Comparison of ENCODE assay signal across 12 mouse cellular contexts in the genomic region with DNA sequence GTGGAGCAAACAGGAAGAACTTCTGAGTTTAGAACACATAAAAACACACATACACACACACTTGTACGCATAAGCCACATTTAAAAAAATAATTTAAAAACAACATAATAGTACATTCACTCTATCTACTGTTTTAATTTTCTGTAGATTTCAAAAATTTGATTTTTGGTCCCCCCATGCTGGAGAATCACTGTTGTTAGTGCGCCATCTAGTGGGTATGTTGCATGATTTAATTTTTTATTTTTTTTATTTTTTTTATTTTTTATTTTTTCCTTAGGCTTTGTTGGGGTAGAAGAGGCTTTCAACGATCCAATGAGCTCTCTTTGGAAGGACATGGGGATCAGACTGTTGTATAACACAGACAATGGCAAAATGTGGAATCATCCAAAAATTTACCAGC. TPM values are rescaled to one million over a fixed set of nuclear protein-coding genes. Genes with fewer than 3 reads are reported as not detected.
A peak's percentile ranks its signal among the peaks of the same experiment; 100 is the strongest.
DNase-seq lines count a peak whose midpoint lies in the region; ATAC-seq and TF ChIP-seq lines count a peak whose summit lies in the region.
"Had no signal": no experiment of that assay in that cellular context is flagged by ENCODE, and none has a peak within 500 bp of the region (broad histone marks: within the 10 kb centered on the region; RNA-seq: fewer than 3 reads in every experiment).

No protein-coding gene starts in this region.

- no peak for ATAC-seq in lung, embryonic 14.5 days (ENCODE audit: insufficient read depth)

- H3K27me3 ChIP-seq in lung, embryonic 14.5 days (ENCODE audit: insufficient read depth, low read length), result no peaks in the 10 kb centered on the region
- H3K27me3 ChIP-seq in MEL (ENCODE audit: control insufficient read depth in 1 of 2, insufficient read depth in 2 of 2, low read length in 2 of 2), result peaks cover 1 to 4% of the 10 kb centered on the region in 2 experiments; a peak in 3 of 4 replicates

- TF ChIP-seq RAD21 in MEL (IDR thresholded peaks at IDR 0.05; ENCODE audit: low read depth, low read length), result peak; percentile 80

- H3K9ac ChIP-seq in lung, embryonic 14.5 days, result no peak overlapping the region
- no peak overlapping the region for H3K9ac ChIP-seq in MEL (ENCODE audit: control insufficient read depth, low read depth, low read length, poor library complexity, severe bottlenecking)

- TF ChIP-seq EP300 in MEL (IDR thresholded peaks at IDR 0.05; ENCODE audit: low read depth in 1 of 2, low read length in 2 of 2), result no peak

- H3K4me3 ChIP-seq in gastrocnemius, adult 2 months, result no peak overlapping the region
- no peak overlapping the region for H3K4me3 ChIP-seq in lung, embryonic 14.5 days (ENCODE audit: low read depth, low read length)
- H3K4me3 ChIP-seq in MEL (ENCODE audit: control insufficient read depth in 1 of 2, insufficient read depth in 1 of 2, low read depth in 2 of 2, low read length in 2 of 2), result no peak overlapping the region

- intact Hi-C loops in gastrocnemius, adult 2 months (cut with DNase I), result loop anchor here (5.0 to 10.0 kb wide), 4 partner anchors 51 to 483 kb away; no protein-coding TSS in a partner anchor
- intact Hi-C loops in gastrocnemius, postnatal 14 days (cut with DNase I; ENCODE audit: low total_unique reads), result loop anchor here (5.0 kb wide), 1 partner anchor 216 kb away; no protein-coding TSS in a partner anchor

- TF ChIP-seq CTCF in gastrocnemius, adult 2 months (IDR thresholded peaks at IDR 0.05), result peak; percentile 70
- peak; percentile 61 for TF ChIP-seq CTCF in lung, embryonic 14.5 days (IDR thresholded peaks at IDR 0.05; ENCODE audit: low read depth)
- peak; percentile 15 to 67 (median 39); a peak in 4 of 6 replicates for TF ChIP-seq CTCF in MEL (IDR thresholded peaks at IDR 0.05 in 2 of 3, conservative IDR thresholded peaks at IDR 0.05 in 1 of 3; ENCODE audit: control insufficient read depth in 1 of 3, insufficient read depth in 1 of 3, low read depth in 2 of 3, low read length in 3 of 3, poor library complexity in 1 of 3, severe bottlenecking in 1 of 3)

- no peak overlapping the region for H3K4me2 ChIP-seq in lung, embryonic 14.5 days

- H3K9me3 ChIP-seq in lung, embryonic 14.5 days (ENCODE audit: low read depth, low read length), result no peaks in the 10 kb centered on the region
- no peaks in the 10 kb centered on the region for H3K9me3 ChIP-seq in MEL (replicated peaks; ENCODE audit: insufficient read depth, low read length)

- no peak for DNase-seq in gastrocnemius, adult 2 months
- DNase-seq in gastrocnemius, postnatal 14 days, result no peak
- peak; percentile 78 for DNase-seq in lung, embryonic 14.5 days
- no peak for DNase-seq in lung, postnatal 14 days
- DNase-seq in MEL (ENCODE audit: low read depth, low spot score), result peak; percentile 47
- peak; percentile 38 for DNase-seq in naive thymus-derived CD4-positive, alpha-beta T cell, adult 2 months (ENCODE audit: low read depth)
- DNase-seq in adrenal gland, adult (ENCODE audit: inconsistent age in 2 of 2, low spot score in 1 of 2), result no peak
- DNase-seq in spleen, adult 12 weeks (ENCODE audit: low spot score), result no peak
- DNase-seq: heart, postnatal 4 days; kidney, adult 18-20 months; left cerebral cortex, postnatal 4 days had no signal

- H3K36me3 ChIP-seq in lung, embryonic 14.5 days (ENCODE audit: insufficient read depth), result no peaks in the 10 kb centered on the region
- H3K36me3 ChIP-seq in MEL (ENCODE audit: control insufficient read depth in 1 of 2, insufficient read depth in 2 of 2, low read length in 2 of 2), result no peaks in the 10 kb centered on the region
- H3K36me3 ChIP-seq: G1E had no signal

- no peak for TF ChIP-seq POLR2A in MEL (IDR thresholded peaks at IDR 0.05; ENCODE audit: control insufficient read depth in 1 of 2, insufficient read depth in 1 of 2, low read depth in 1 of 2, low read length in 2 of 2, poor library complexity in 1 of 2)

- no peak overlapping the region for H3K27ac ChIP-seq in gastrocnemius, adult 2 months
- H3K27ac ChIP-seq in lung, embryonic 14.5 days (ENCODE audit: low read depth), result no peak overlapping the region
- no peak overlapping the region for H3K27ac ChIP-seq in MEL (ENCODE audit: control insufficient read depth, low read depth, low read length)

- 26% methylated on average over 3 of the region's 3 CpGs for WGBS in lung, embryonic 14.5 days

- no peaks in the 10 kb centered on the region for H3K79me2 ChIP-seq in MEL (ENCODE audit: control insufficient read depth, insufficient read depth, low read length, poor library complexity)

- H3K4me1 ChIP-seq in lung, embryonic 14.5 days (ENCODE audit: insufficient read depth), result peaks cover 2% of the 10 kb centered on the region; the same call in 1 of the 2 replicates
- H3K4me1 ChIP-seq in MEL (ENCODE audit: control insufficient read depth in 1 of 2, insufficient read depth in 2 of 2, low read length in 2 of 2), result no peaks in the 10 kb centered on the region

TF ChIP-seq in MEL, 35 proteins besides CTCF, POLR2A, EP300 and RAD21:
- peak; percentile 81; the same call in 1 of the 2 replicates for TF ChIP-seq ZKSCAN1 (IDR thresholded peaks at IDR 0.05; ENCODE audit: low read depth, low read length)
- no peak for TF ChIP-seq GATA1 (IDR thresholded peaks at IDR 0.05; ENCODE audit: low read depth, low read length)
- no peak for TF ChIP-seq JUND (IDR thresholded peaks at IDR 0.05; ENCODE audit: low read depth, low read length)
- no peak for TF ChIP-seq MAX (IDR thresholded peaks at IDR 0.05; ENCODE audit: low read length)
- TF ChIP-seq USF1 (IDR thresholded peaks at IDR 0.05; ENCODE audit: low read depth, low read length), result no peak
- no peak for TF ChIP-seq MXI1 (IDR thresholded peaks at IDR 0.05; ENCODE audit: low read depth, low read length)
- TF ChIP-seq ZMIZ1 (IDR thresholded peaks at IDR 0.05; ENCODE audit: low read depth, low read length), result no peak
- no peak for TF ChIP-seq ETS1 (IDR thresholded peaks at IDR 0.05; ENCODE audit: low read depth, low read length)
- no peak for TF ChIP-seq E2F4 (IDR thresholded peaks at IDR 0.05; ENCODE audit: borderline replicate concordance, low read depth, low read length)
- TF ChIP-seq GABPA (IDR thresholded peaks at IDR 0.05; ENCODE audit: low read depth, low read length), result no peak
- no peak for TF ChIP-seq POLR2AphosphoS2 (IDR thresholded peaks at IDR 0.05; ENCODE audit: low read length)
- no peak for TF ChIP-seq BHLHE40 (IDR thresholded peaks at IDR 0.05; ENCODE audit: borderline replicate concordance, low read depth, low read length)
- no peak for TF ChIP-seq MAZ (IDR thresholded peaks at IDR 0.05; ENCODE audit: low read depth, low read length)
- TF ChIP-seq NELFE (IDR thresholded peaks at IDR 0.05; ENCODE audit: low read depth, low read length), result no peak
- TF ChIP-seq UBTF (IDR thresholded peaks at IDR 0.05; ENCODE audit: borderline replicate concordance, insufficient read depth, low read depth, low read length), result no peak
- no peak for TF ChIP-seq TBP (IDR thresholded peaks at IDR 0.05; ENCODE audit: low read depth, low read length)
- peak; percentile 52 for TF ChIP-seq ZC3H11A (IDR thresholded peaks at IDR 0.05; ENCODE audit: low read depth, low read length)
- no peak for TF ChIP-seq RCOR1 (IDR thresholded peaks at IDR 0.05; ENCODE audit: low read depth, low read length)
- no peak for TF ChIP-seq CHD2 (IDR thresholded peaks at IDR 0.05; ENCODE audit: low read length)
- no peak for TF ChIP-seq HCFC1 (IDR thresholded peaks at IDR 0.05; ENCODE audit: low read depth, low read length)
- peak; percentile 99 for TF ChIP-seq ZNF384 (IDR thresholded peaks at IDR 0.05; ENCODE audit: low read depth, low read length)
- TF ChIP-seq CHD1 (IDR thresholded peaks at IDR 0.05; ENCODE audit: low read depth, low read length), result no peak
- no peak for TF ChIP-seq MYB (IDR thresholded peaks at IDR 0.05; ENCODE audit: low read depth, low read length)
- TF ChIP-seq MEF2A (IDR thresholded peaks at IDR 0.05; ENCODE audit: extremely low read depth, insufficient replicate concordance, low read depth, low read length, poor library complexity, severe bottlenecking), result no peak
- TF ChIP-seq POLR2AphosphoS5 (IDR thresholded peaks at IDR 0.05; ENCODE audit: borderline replicate concordance, low read depth, low read length), result no peak
- no peak for TF ChIP-seq MYC (IDR thresholded peaks at IDR 0.05; ENCODE audit: low read depth, low read length)
- no peak for TF ChIP-seq TCF12 (IDR thresholded peaks at IDR 0.05; ENCODE audit: low read depth, low read length)
- no peak for TF ChIP-seq KAT2A (conservative IDR thresholded peaks at IDR 0.05; ENCODE audit: low read depth, low read length)
- peak; percentile 62 for TF ChIP-seq SMC3 (IDR thresholded peaks at IDR 0.05; ENCODE audit: low read depth, low read length)
- no peak for TF ChIP-seq SIN3A (IDR thresholded peaks at IDR 0.05; ENCODE audit: low read length)
- TF ChIP-seq MAFK (IDR thresholded peaks at IDR 0.05; ENCODE audit: borderline replicate concordance, low read depth, low read length), result no peak
- TF ChIP-seq USF2 (IDR thresholded peaks at IDR 0.05; ENCODE audit: borderline replicate concordance in 1 of 2, insufficient read depth in 1 of 2, low read depth in 1 of 2, low read length in 2 of 2), result no peak
- TF ChIP-seq NRF1 (IDR thresholded peaks at IDR 0.05; ENCODE audit: insufficient read depth, low read depth, low read length, poor library complexity, severe bottlenecking), result no peak
TF ChIP-seq in MEL: peak in this region for 4.

RNA-seq across cellular contexts. Expression of a gene that starts 59.1 kb away (rescaled TPM):
- total RNA-seq in gastrocnemius, adult 2 months (2021), result 1 to 10 TPM; 1.3 to 1.6 TPM
- total RNA-seq in gastrocnemius, postnatal 14 days (2021), result 1 to 10 TPM; 3.7 to 4.1 TPM
- polyA plus RNA-seq in lung, embryonic 14.5 days (2014; fragmentation: Nextera tagmentation; extraction: Ambion mirVana), result 5.5 and 8.7 TPM in 2 replicates
- total RNA-seq in MEL (2012; rRNA removed), result 6.6 and 9.7 TPM in 2 replicates
- 10 to 100 TPM in 1 of 2 experiments, not detected in 1; 36.5 TPM for polyA plus RNA-seq in MEL (2012; ENCODE audit: insufficient read depth in 1 of 2, insufficient read length in 2 of 2, low read depth in 1 of 2, low replicate concordance in 2 of 2, missing spikeins in 1 of 2)

RNA-seq across cellular contexts. Expression of a gene that starts 59.3 kb away (rescaled TPM):
- total RNA-seq in gastrocnemius, adult 2 months (2021), result 1 to 10 TPM; 2.3 TPM
- total RNA-seq in gastrocnemius, postnatal 14 days (2021), result 1 to 10 TPM; 2.3 to 3.3 TPM
- 5.5 and 5.7 TPM in 2 replicates for polyA plus RNA-seq in lung, embryonic 14.5 days (2014; fragmentation: Nextera tagmentation; extraction: Ambion mirVana)
- total RNA-seq in MEL (2012; rRNA removed), result not detected in 2 replicates
- polyA plus RNA-seq in MEL (2012; ENCODE audit: insufficient read depth in 1 of 2, insufficient read length in 2 of 2, low read depth in 1 of 2, low replicate concordance in 2 of 2, missing spikeins in 1 of 2), result not detected
- polyA plus RNA-seq: G1E had no signal

Comparison
In these comparisons a context has a peak if more than half of its experiments do, and no peak if none do; other contexts are left out.
1. DNase-seq: peak in lung, embryonic 14.5 days (single experiment), MEL (single experiment) and naive thymus-derived CD4-positive, alpha-beta T cell, adult 2 months (single experiment); none in gastrocnemius, adult 2 months (single experiment), gastrocnemius, postnatal 14 days (single experiment), lung, postnatal 14 days (single experiment), adrenal gland, adult (0 of 2) and spleen, adult 12 weeks (single experiment).
2. Peak in every context shown above with its lines, with median percentiles within 50 percentile points of each other: CTCF ChIP-seq.